Mouse (Mus musculus): Measurements from ENCODE around the gene Plxna4. TPM values are rescaled to one million over a fixed set of nuclear protein-coding genes. Genes with fewer than 3 reads are reported as not detected.

Gene Plxna4
- polyA plus RNA-seq, 1 experiment from 2014 or later = 0.26 TPM

GRCm38 (mm10) chr6:32355559-32355958, 232.4 kb downstream of the Plxna4 start:
- H3K9ac ChIP-seq (ENCODE audit: low read depth, low read length) = no peak overlapping the region
- no peak for ATAC-seq (ENCODE audit: low read depth)
- no peaks in the 10 kb centered on the region for H3K36me3 ChIP-seq (ENCODE audit: control insufficient read depth, insufficient read depth)
- no peaks in the 10 kb centered on the region for H3K4me1 ChIP-seq (ENCODE audit: control insufficient read depth, low read depth, low read length)
- H3K27ac ChIP-seq (ENCODE audit: low read length) = no peak overlapping the region
- H3K4me3 ChIP-seq (ENCODE audit: low read depth, low read length) = no peak overlapping the region
- H3K27me3 ChIP-seq (ENCODE audit: control insufficient read depth, insufficient read depth, low read depth, low read length) = no peaks in the 10 kb centered on the region
- 64% methylated on average over 4 of the region's 4 CpGs for WGBS (ENCODE audit: insufficient replicate concordance)
- H3K9me3 ChIP-seq (replicated peaks; ENCODE audit: control insufficient read depth, low read length) = no peaks in the 10 kb centered on the region
- H3K4me2 ChIP-seq (ENCODE audit: low read depth, low read length) = no peak overlapping the region

GRCm38 (mm10) chr6:32348996-32349395, 239.0 kb downstream of the Plxna4 start:
- 52% methylated on average over 2 of the region's 2 CpGs for WGBS (ENCODE audit: insufficient replicate concordance)
- no peaks in the 10 kb centered on the region for H3K9me3 ChIP-seq (replicated peaks; ENCODE audit: control insufficient read depth, low read length)
- ATAC-seq (ENCODE audit: low read depth) = no peak
- H3K27me3 ChIP-seq (ENCODE audit: control insufficient read depth, insufficient read depth, low read depth, low read length) = no peaks in the 10 kb centered on the region
- no peak overlapping the region for H3K4me3 ChIP-seq (ENCODE audit: low read depth, low read length)
- no peaks in the 10 kb centered on the region for H3K4me1 ChIP-seq (ENCODE audit: control insufficient read depth, low read depth, low read length)
- no peak overlapping the region for H3K27ac ChIP-seq (ENCODE audit: low read length)
- H3K9ac ChIP-seq (ENCODE audit: low read depth, low read length) = no peak overlapping the region
- H3K4me2 ChIP-seq (ENCODE audit: low read depth, low read length) = no peak overlapping the region
- H3K36me3 ChIP-seq (ENCODE audit: control insufficient read depth, insufficient read depth) = no peaks in the 10 kb centered on the region

- no peaks in the 10 kb centered on the region for H3K27me3 ChIP-seq (ENCODE audit: control insufficient read depth, insufficient read depth, low read depth, low read length)
- H3K36me3 ChIP-seq (ENCODE audit: control insufficient read depth, insufficient read depth) = no peaks in the 10 kb centered on the region
- no peaks in the 10 kb centered on the region for H3K4me1 ChIP-seq (ENCODE audit: control insufficient read depth, low read depth, low read length)
- 53% methylated on average over 6 of the region's 6 CpGs for WGBS (ENCODE audit: insufficient replicate concordance)
- no peak for ATAC-seq (ENCODE audit: low read depth)
- no peaks in the 10 kb centered on the region for H3K9me3 ChIP-seq (replicated peaks; ENCODE audit: control insufficient read depth, low read length)
- no peak overlapping the region for H3K4me2 ChIP-seq (ENCODE audit: low read depth, low read length)
- no peak overlapping the region for H3K9ac ChIP-seq (ENCODE audit: low read depth, low read length)
- H3K4me3 ChIP-seq (ENCODE audit: low read depth, low read length) = no peak overlapping the region
- H3K27ac ChIP-seq (ENCODE audit: low read length) = no peak overlapping the region
Measured at GRCm38 (mm10) chr6:32348126-32348525, 239.9 kb downstream of the Plxna4 start.

- Histone ChIP-seq H3K27ac (ENCODE audit: low read length) (no peak overlapping the region), H3K9ac (ENCODE audit: low read depth, low read length) (no peak overlapping the region), H3K9me3 (replicated peaks; ENCODE audit: control insufficient read depth, low read length) (no peaks in the 10 kb centered on the region), H3K4me3 (ENCODE audit: low read depth, low read length) (no peak overlapping the region), H3K27me3 (ENCODE audit: control insufficient read depth, insufficient read depth, low read depth, low read length) (no peaks in the 10 kb centered on the region), H3K36me3 (ENCODE audit: control insufficient read depth, insufficient read depth) (no peaks in the 10 kb centered on the region), H3K4me2 (ENCODE audit: low read depth, low read length) (no peak overlapping the region), H3K4me1 (ENCODE audit: control insufficient read depth, low read depth, low read length) (no peaks in the 10 kb centered on the region)
- ATAC-seq (ENCODE audit: low read depth) = no peak
- WGBS (ENCODE audit: insufficient replicate concordance) = 68% methylated on average over 2 of the region's 2 CpGs
Measured at GRCm38 (mm10) chr6:32346015-32346414, 242.0 kb downstream of the Plxna4 start.

- H3K27ac ChIP-seq (ENCODE audit: low read length) = no peak overlapping the region
- H3K9ac ChIP-seq (ENCODE audit: low read depth, low read length) = no peak overlapping the region
- H3K27me3 ChIP-seq (ENCODE audit: control insufficient read depth, insufficient read depth, low read depth, low read length) = no peaks in the 10 kb centered on the region
- no peaks in the 10 kb centered on the region for H3K4me1 ChIP-seq (ENCODE audit: control insufficient read depth, low read depth, low read length)
- no peak overlapping the region for H3K4me2 ChIP-seq (ENCODE audit: low read depth, low read length)
- ATAC-seq (ENCODE audit: low read depth) = no peak
- no peaks in the 10 kb centered on the region for H3K36me3 ChIP-seq (ENCODE audit: control insufficient read depth, insufficient read depth)
- H3K9me3 ChIP-seq (replicated peaks; ENCODE audit: control insufficient read depth, low read length) = no peaks in the 10 kb centered on the region
- 65% methylated on average over 8 of the region's 8 CpGs for WGBS (ENCODE audit: insufficient replicate concordance)
- H3K4me3 ChIP-seq (ENCODE audit: low read depth, low read length) = no peak overlapping the region
Measured at GRCm38 (mm10) chr6:32342727-32343126, 245.3 kb downstream of the Plxna4 start.

- Histone ChIP-seq H3K27ac (ENCODE audit: low read length) (no peak overlapping the region), H3K27me3 (ENCODE audit: control insufficient read depth, insufficient read depth, low read depth, low read length) (no peaks in the 10 kb centered on the region), H3K4me1 (ENCODE audit: control insufficient read depth, low read depth, low read length) (no peaks in the 10 kb centered on the region), H3K36me3 (ENCODE audit: control insufficient read depth, insufficient read depth) (no peaks in the 10 kb centered on the region), H3K9me3 (replicated peaks; ENCODE audit: control insufficient read depth, low read length) (no peaks in the 10 kb centered on the region), H3K4me3 (ENCODE audit: low read depth, low read length) (no peak overlapping the region), H3K9ac (ENCODE audit: low read depth, low read length) (no peak overlapping the region), H3K4me2 (ENCODE audit: low read depth, low read length) (no peak overlapping the region)
- WGBS (ENCODE audit: insufficient replicate concordance) = 58% methylated on average over 6 of the region's 6 CpGs
- ATAC-seq (ENCODE audit: low read depth) = no peak
Measured at GRCm38 (mm10) chr6:32342272-32342671, 245.7 kb downstream of the Plxna4 start.

GRCm38 (mm10) chr6:32338416-32338943, 249.5 kb downstream of the Plxna4 start:
- Histone ChIP-seq H3K27ac (ENCODE audit: low read length) (no peak overlapping the region), H3K36me3 (ENCODE audit: control insufficient read depth, insufficient read depth) (no peaks in the 10 kb centered on the region), H3K9ac (ENCODE audit: low read depth, low read length) (no peak overlapping the region), H3K4me3 (ENCODE audit: low read depth, low read length) (no peak overlapping the region), H3K9me3 (replicated peaks; ENCODE audit: control insufficient read depth, low read length) (no peaks in the 10 kb centered on the region), H3K4me1 (ENCODE audit: control insufficient read depth, low read depth, low read length) (no peaks in the 10 kb centered on the region), H3K27me3 (ENCODE audit: control insufficient read depth, insufficient read depth, low read depth, low read length) (no peaks in the 10 kb centered on the region), H3K4me2 (ENCODE audit: low read depth, low read length) (no peak overlapping the region)
- ATAC-seq (ENCODE audit: low read depth) = no peak
- WGBS (ENCODE audit: insufficient replicate concordance) = 31% methylated on average over 8 of the region's 8 CpGs

- H3K9ac ChIP-seq (ENCODE audit: low read depth, low read length) = no peak overlapping the region
- H3K36me3 ChIP-seq (ENCODE audit: control insufficient read depth, insufficient read depth) = no peaks in the 10 kb centered on the region
- H3K4me1 ChIP-seq (ENCODE audit: control insufficient read depth, low read depth, low read length) = no peaks in the 10 kb centered on the region
- H3K27me3 ChIP-seq (ENCODE audit: control insufficient read depth, insufficient read depth, low read depth, low read length) = no peaks in the 10 kb centered on the region
- no peak overlapping the region for H3K4me2 ChIP-seq (ENCODE audit: low read depth, low read length)
- no peak overlapping the region for H3K4me3 ChIP-seq (ENCODE audit: low read depth, low read length)
- no peak overlapping the region for H3K27ac ChIP-seq (ENCODE audit: low read length)
- no peak for ATAC-seq (ENCODE audit: low read depth)
- H3K9me3 ChIP-seq (replicated peaks; ENCODE audit: control insufficient read depth, low read length) = no peaks in the 10 kb centered on the region
Measured at GRCm38 (mm10) chr6:32331281-32331680, 256.7 kb downstream of the Plxna4 start.

GRCm38 (mm10) chr6:32330034-32330795, 257.8 kb downstream of the Plxna4 start:
- Histone ChIP-seq H3K27ac (ENCODE audit: low read length) (no peak overlapping the region), H3K9ac (ENCODE audit: low read depth, low read length) (no peak overlapping the region), H3K4me2 (ENCODE audit: low read depth, low read length) (no peak overlapping the region), H3K27me3 (ENCODE audit: control insufficient read depth, insufficient read depth, low read depth, low read length) (no peaks in the 10 kb centered on the region), H3K9me3 (replicated peaks; ENCODE audit: control insufficient read depth, low read length) (no peaks in the 10 kb centered on the region), H3K4me1 (ENCODE audit: control insufficient read depth, low read depth, low read length) (no peaks in the 10 kb centered on the region), H3K4me3 (ENCODE audit: low read depth, low read length) (no peak overlapping the region), H3K36me3 (ENCODE audit: control insufficient read depth, insufficient read depth) (no peaks in the 10 kb centered on the region)
- ATAC-seq (ENCODE audit: low read depth) = no peak
- 57% methylated on average over 9 of the region's 9 CpGs for WGBS (ENCODE audit: insufficient replicate concordance)

All from liver, embryonic 16.5 days (tissue).